Mouse (Mus musculus): ENCODE data around the gene Dchs2. TPM values are rescaled to one million over a fixed set of nuclear protein-coding genes. Genes with fewer than 3 reads are reported as not detected.

The Dchs2 gene
- 0.04 and 0.10 TPM in 2 replicates for polyA plus RNA-seq (2012; rRNA removed)

GRCm38 (mm10) chr3:83127726-83128448 lies at the start of gene Dchs2:
Gene Dchs2 (plus strand): TSS chr3:83127948.

Other genes starting within 250 kb of the Dchs2 start
- not detected in 2 replicates for gene Lrat, start 224.0 kb upstream of the Dchs2 start, polyA plus RNA-seq (2012; rRNA removed)
- gene Fgg, start 120.2 kb upstream of the Dchs2 start, polyA plus RNA-seq (2012; rRNA removed), result 0.21 TPM in 1 of 2 replicates, not detected in the other
- 0.06 TPM in 1 of 2 replicates, not detected in the other for gene Fga, start 101.9 kb upstream of the Dchs2 start, polyA plus RNA-seq (2012; rRNA removed)
- gene Fgb, start 78.1 kb upstream of the Dchs2 start, polyA plus RNA-seq (2012; rRNA removed), result not detected in 2 replicates
- gene Plrg1, start 72.4 kb upstream of the Dchs2 start, polyA plus RNA-seq (2012; rRNA removed), result 5.8 and 6.6 TPM in 2 replicates